Mouse (Mus musculus) olfactory bulb, adult 2 months (tissue): ENCODE results near the gene Spint1.

ENCODE experiments used
- CTCF ChIP-seq: fragments of 200-500 bp; IDR thresholded peaks from 2 replicates; pipeline ENCODE4 v1.5.1; 2012; ENCODE audit warnings: low read depth, mild to moderate bottlenecking, low read length, moderate library complexity; ENCODE audit not compliant: insufficient read depth
- POLR2A ChIP-seq: fragments of 200-500 bp; IDR thresholded peaks from 2 replicates; pipeline ENCODE4 v1.6.1; 2012; ENCODE audit warnings: mild to moderate bottlenecking, low read depth, low read length, moderate library complexity; ENCODE audit not compliant: insufficient read depth

DNA sequence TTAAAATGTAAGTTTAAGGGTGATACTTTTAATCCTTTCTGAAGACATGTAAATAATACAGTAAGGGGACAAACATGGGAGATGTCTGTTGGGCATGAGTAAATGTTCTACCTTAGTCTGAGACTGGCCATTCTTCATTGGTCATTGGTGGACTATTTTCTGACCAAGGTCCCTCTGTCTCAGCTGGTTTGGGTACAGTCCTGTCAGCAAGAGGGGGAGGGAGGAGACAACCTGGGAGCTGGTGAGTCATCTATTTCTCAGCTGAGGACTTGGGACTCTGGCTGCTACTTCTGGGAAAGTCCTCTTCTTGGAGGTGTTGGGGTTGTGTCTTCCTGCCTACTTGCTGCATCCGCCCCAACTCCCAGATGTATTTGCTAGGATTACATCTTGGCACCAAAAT lies 37.0 kb downstream of the Spint1 start:
- TF ChIP-seq POLR2A (no peak), CTCF (no peak)
